Mouse (Mus musculus): ENCODE measurements around the gene Serac1. TPM values are rescaled to one million over a fixed set of nuclear protein-coding genes. Genes with fewer than 3 reads are reported as not detected.

Gene Serac1
- polyA plus RNA-seq, 1 experiment from 2014 or later, result 3.6 TPM

GRCm38 (mm10) chr17:6102287-6102686, 22.7 kb upstream of the Serac1 start:
- 91% methylated on average over 3 of the region's 3 CpGs for WGBS (ENCODE audit: missing documents)
- Histone ChIP-seq H3K79me2 (ENCODE audit: inconsistent target) (peaks cover 4% of the 10 kb centered on the region), H3K27ac (no peak overlapping the region), H3K4me3 (ENCODE audit: inconsistent target) (no peak overlapping the region), H3K36me3 (ENCODE audit: inconsistent target) (no peaks in the 10 kb centered on the region)

- Histone ChIP-seq H3K36me3 (ENCODE audit: inconsistent target) (no peaks in the 10 kb centered on the region), H3K27ac (no peak overlapping the region), H3K79me2 (ENCODE audit: inconsistent target) (no peaks in the 10 kb centered on the region), H3K4me3 (ENCODE audit: inconsistent target) (no peak overlapping the region)
- WGBS (ENCODE audit: missing documents), result 58% methylated on average over 4 of the region's 4 CpGs
These were observed 18.3 kb upstream of the Serac1 start for GRCm38 (mm10) chr17:6097884-6098283.

DNA sequence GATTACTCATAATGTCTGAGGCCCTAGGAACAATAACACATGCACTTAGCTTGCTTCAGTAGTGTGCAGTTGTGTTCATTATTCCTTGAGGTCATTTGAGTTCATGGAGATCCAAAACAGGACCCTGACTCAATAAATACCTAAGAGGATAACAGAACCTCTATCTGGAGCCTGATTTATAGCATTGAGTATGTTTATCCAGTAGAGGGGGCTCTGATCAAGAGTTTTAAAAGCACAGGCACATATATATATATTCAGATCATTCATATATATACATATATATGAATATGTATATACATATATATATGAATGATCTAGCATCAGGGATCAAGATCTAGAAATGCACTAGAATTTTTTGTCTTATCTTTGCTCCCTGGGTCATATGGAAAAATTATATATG, 16.0 kb upstream of the Serac1 start:
- no peaks in the 10 kb centered on the region for H3K79me2 ChIP-seq (ENCODE audit: inconsistent target)
- H3K36me3 ChIP-seq (ENCODE audit: inconsistent target), result no peaks in the 10 kb centered on the region
- no peak overlapping the region for H3K27ac ChIP-seq
- no peak overlapping the region for H3K4me3 ChIP-seq (ENCODE audit: inconsistent target)

GRCm38 (mm10) chr17:6091604-6092003, 12.1 kb upstream of the Serac1 start:
- Histone ChIP-seq H3K36me3 (ENCODE audit: inconsistent target) (no peaks in the 10 kb centered on the region), H3K79me2 (ENCODE audit: inconsistent target) (no peaks in the 10 kb centered on the region), H3K27ac (no peak overlapping the region), H3K4me3 (ENCODE audit: inconsistent target) (no peak overlapping the region)
- 85% methylated on average over 6 of the region's 6 CpGs for WGBS (ENCODE audit: missing documents)

DNA sequence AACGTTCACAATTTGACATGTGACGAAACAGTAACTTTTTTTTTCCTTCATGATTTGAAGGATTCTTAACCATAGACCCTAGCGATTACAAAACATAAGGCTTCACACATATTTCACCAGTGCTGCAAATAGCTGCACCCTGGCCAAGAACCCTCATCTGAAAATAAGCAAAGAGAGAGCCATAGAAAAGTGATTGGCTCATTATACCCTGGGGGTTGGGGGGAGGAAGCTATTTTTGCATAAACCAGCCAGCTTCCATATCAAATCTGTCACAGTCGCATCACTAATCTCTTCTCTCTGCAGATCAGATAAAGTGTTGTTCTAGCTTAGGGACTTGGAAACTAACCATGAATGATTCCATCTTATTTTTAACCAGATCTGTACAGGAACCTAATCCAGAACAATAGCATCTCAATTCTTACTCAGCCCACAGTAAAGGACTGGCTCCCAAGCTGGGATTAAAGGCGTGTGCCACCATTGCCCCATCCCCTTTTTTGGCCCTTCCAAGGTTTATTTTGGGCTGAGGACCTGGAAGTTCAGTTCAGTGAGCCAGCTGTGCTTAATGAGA, 3.9 kb upstream of the Serac1 start:
- WGBS (ENCODE audit: missing documents), result 87% methylated on average over 5 of the region's 5 CpGs
- Histone ChIP-seq H3K4me3 (ENCODE audit: inconsistent target) (no peak overlapping the region), H3K36me3 (ENCODE audit: inconsistent target) (peaks cover 36% of the 10 kb centered on the region), H3K27ac (no peak overlapping the region), H3K79me2 (ENCODE audit: inconsistent target) (peaks cover 27% of the 10 kb centered on the region)

GRCm38 (mm10) chr17:6073405-6073804, 6.1 kb downstream of the Serac1 start:
- H3K36me3 ChIP-seq (ENCODE audit: inconsistent target), result peaks cover 23% of the 10 kb centered on the region; the same call in 1 of the 2 replicates
- H3K79me2 ChIP-seq (ENCODE audit: inconsistent target), result peaks cover 30% of the 10 kb centered on the region
- H3K4me3 ChIP-seq (ENCODE audit: inconsistent target), result no peak overlapping the region
- 93% methylated on average over 7 of the region's 7 CpGs for WGBS (ENCODE audit: missing documents)
- H3K27ac ChIP-seq, result no peak overlapping the region

DNA sequence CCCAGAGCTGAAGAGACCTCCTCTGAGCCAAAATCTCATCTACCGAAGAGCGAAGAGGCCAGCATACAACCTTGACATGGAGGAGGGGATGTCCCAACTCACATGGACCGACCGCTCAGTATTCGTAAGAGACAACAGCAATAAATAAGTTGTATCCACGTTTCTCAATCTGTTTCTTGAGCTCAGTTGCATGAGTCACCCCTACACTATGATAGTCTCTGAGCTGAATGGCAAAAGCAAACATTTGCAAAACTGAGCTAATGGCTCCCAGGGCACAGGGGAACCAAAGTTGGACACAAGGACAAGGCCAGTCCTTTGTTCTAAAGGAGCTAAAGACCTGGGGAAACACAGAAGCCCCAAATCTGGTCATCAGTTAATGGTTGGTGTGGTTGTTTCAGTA, 9.7 kb downstream of the Serac1 start:
- Histone ChIP-seq H3K4me3 (ENCODE audit: inconsistent target) (no peak overlapping the region), H3K36me3 (ENCODE audit: inconsistent target) (peaks cover 49% of the 10 kb centered on the region; the same call in 1 of the 2 replicates), H3K79me2 (ENCODE audit: inconsistent target) (no peaks in the 10 kb centered on the region), H3K27ac (no peak overlapping the region)
- 88% methylated on average over 6 of the region's 6 CpGs for WGBS (ENCODE audit: missing documents)

- 93% methylated on average over 7 of the region's 7 CpGs for WGBS (ENCODE audit: missing documents)
- no peaks in the 10 kb centered on the region for H3K79me2 ChIP-seq (ENCODE audit: inconsistent target)
- H3K36me3 ChIP-seq (ENCODE audit: inconsistent target), result peaks cover 57% of the 10 kb centered on the region
- H3K27ac ChIP-seq, result no peak overlapping the region
- no peak overlapping the region for H3K4me3 ChIP-seq (ENCODE audit: inconsistent target)
These were observed 11.9 kb downstream of the Serac1 start for GRCm38 (mm10) chr17:6067613-6068012.

DNA sequence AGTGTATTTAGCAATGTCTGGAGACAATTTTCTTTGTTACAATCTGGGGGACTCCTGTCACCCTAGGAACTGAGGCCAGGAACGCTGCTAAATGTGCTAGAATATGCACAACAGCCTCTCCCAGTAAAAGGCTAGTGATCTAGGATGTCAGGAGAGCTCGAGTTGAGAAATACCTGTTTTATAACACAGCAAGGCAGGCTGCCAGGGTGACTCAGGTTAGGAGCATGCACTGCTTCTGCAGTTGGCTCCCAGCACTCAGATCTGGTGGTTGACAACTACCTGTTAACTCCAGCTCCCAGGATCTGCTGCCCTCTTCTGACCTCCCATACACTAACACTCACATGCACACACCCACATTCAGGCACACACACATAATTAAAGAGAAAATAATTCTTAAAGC, 13.5 kb downstream of the Serac1 start:
- 94% methylated on average over 2 of the region's 2 CpGs for WGBS (ENCODE audit: missing documents)
- Histone ChIP-seq H3K27ac (no peak overlapping the region), H3K79me2 (ENCODE audit: inconsistent target) (no peaks in the 10 kb centered on the region), H3K4me3 (ENCODE audit: inconsistent target) (no peak overlapping the region), H3K36me3 (ENCODE audit: inconsistent target) (peaks cover 53% of the 10 kb centered on the region)

GRCm38 (mm10) chr17:6063532-6063931, 16.0 kb downstream of the Serac1 start:
- 71% methylated on average over 5 of the region's 5 CpGs for WGBS (ENCODE audit: missing documents)
- H3K4me3 ChIP-seq (ENCODE audit: inconsistent target), result no peak overlapping the region
- peaks cover 69% of the 10 kb centered on the region for H3K36me3 ChIP-seq (ENCODE audit: inconsistent target)
- no peak overlapping the region for H3K27ac ChIP-seq
- no peaks in the 10 kb centered on the region for H3K79me2 ChIP-seq (ENCODE audit: inconsistent target)

DNA sequence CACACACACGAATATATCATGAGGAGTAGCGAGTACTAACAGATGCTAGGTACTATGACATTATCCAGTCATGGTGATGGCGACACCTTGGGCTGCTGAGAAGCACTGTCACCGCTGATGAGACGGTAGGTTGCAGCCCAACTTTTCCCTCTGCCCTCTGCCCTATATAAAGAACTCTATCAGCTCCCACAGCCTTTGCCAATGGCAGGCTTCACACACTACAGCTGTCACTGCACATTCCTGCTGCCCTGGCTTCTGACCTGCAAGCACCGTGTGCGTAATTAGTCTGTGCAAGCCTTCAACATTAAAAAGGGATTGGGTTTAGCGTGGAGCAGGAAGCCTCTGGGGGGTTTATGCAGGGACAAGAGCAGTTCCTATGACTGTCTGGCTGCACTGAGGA, 16.7 kb downstream of the Serac1 start:
- H3K27ac ChIP-seq, result no peak overlapping the region
- 93% methylated on average over 7 of the region's 8 CpGs for whole genome bisulfite sequencing (ENCODE audit: missing documents)
- H3K4me3 ChIP-seq (ENCODE audit: inconsistent target), result no peak overlapping the region
- peaks cover 66% of the 10 kb centered on the region for H3K36me3 ChIP-seq (ENCODE audit: inconsistent target)
- H3K79me2 ChIP-seq (ENCODE audit: inconsistent target), result no peaks in the 10 kb centered on the region

- WGBS (ENCODE audit: missing documents), result 40% methylated on average over 5 of the region's 5 CpGs
- Histone ChIP-seq H3K27ac (no peak overlapping the region), H3K4me3 (ENCODE audit: inconsistent target) (no peak overlapping the region), H3K79me2 (ENCODE audit: inconsistent target) (no peaks in the 10 kb centered on the region), H3K36me3 (ENCODE audit: inconsistent target) (peaks cover 46% of the 10 kb centered on the region)
These were observed 24.6 kb downstream of the Serac1 start for GRCm38 (mm10) chr17:6054934-6055355.

GRCm38 (mm10) chr17:6052801-6053200, 26.7 kb downstream of the Serac1 start:
- Histone ChIP-seq H3K79me2 (ENCODE audit: inconsistent target) (no peaks in the 10 kb centered on the region), H3K27ac (no peak overlapping the region), H3K36me3 (ENCODE audit: inconsistent target) (peaks cover 51% of the 10 kb centered on the region), H3K4me3 (ENCODE audit: inconsistent target) (no peak overlapping the region)
- WGBS (ENCODE audit: missing documents), result 89% methylated on average over 4 of the region's 4 CpGs

DNA sequence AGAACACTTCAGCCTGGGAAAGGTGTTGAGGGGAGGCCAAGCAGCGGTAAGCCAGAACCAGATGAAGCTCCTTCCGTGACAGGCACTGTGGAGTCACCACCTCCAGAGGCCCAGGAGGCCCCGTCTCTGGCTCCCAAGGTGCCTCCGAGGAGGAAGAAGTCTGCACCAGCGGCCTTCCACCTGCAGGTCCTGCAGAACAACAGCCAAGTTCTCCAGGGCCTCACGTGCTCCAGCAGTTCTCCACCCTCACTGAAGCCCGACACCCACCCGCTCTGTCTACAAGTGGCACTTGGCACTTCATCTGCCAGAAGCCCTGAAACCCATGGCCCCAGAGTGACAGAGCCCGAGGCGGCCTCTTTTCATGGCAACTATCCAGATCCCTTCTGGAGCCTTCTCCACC, 42.0 kb downstream of the Serac1 start:
- Histone ChIP-seq H3K4me3 (ENCODE audit: inconsistent target) (no peak overlapping the region), H3K36me3 (ENCODE audit: inconsistent target) (peaks cover 58% of the 10 kb centered on the region), H3K79me2 (ENCODE audit: inconsistent target) (no peaks in the 10 kb centered on the region), H3K27ac (no peak overlapping the region)
- 92% methylated on average over 10 of the region's 10 CpGs for WGBS (ENCODE audit: missing documents)

- Histone ChIP-seq H3K79me2 (ENCODE audit: inconsistent target) (no peaks in the 10 kb centered on the region), H3K27ac (no peak overlapping the region), H3K4me3 (ENCODE audit: inconsistent target) (no peak overlapping the region), H3K36me3 (ENCODE audit: inconsistent target) (peaks cover 58% of the 10 kb centered on the region; the same call in 1 of the 2 replicates)
- 94% methylated on average over 11 of the region's 11 CpGs for WGBS (ENCODE audit: missing documents)
These were observed 42.7 kb downstream of the Serac1 start for GRCm38 (mm10) chr17:6036872-6037271.

GRCm38 (mm10) chr17:6036458-6036857, 43.1 kb downstream of the Serac1 start:
- Histone ChIP-seq H3K79me2 (ENCODE audit: inconsistent target) (no peaks in the 10 kb centered on the region), H3K27ac (no peak overlapping the region), H3K36me3 (ENCODE audit: inconsistent target) (peaks cover 58% of the 10 kb centered on the region; the same call in 1 of the 2 replicates), H3K4me3 (ENCODE audit: inconsistent target) (no peak overlapping the region)
- WGBS (ENCODE audit: missing documents), result 89% methylated on average over 7 of the region's 8 CpGs
